Mouse (Mus musculus) left cerebral cortex, adult 11 months (tissue): Measurements from ENCODE around the gene Dpf3.

Experiments
- DNase-seq: peaks from one replicate; pipeline ENCODE4 v3.0.0; 2022; ENCODE audit warnings: low spot score

The Dpf3 gene

GRCm38 (mm10) chr12:83286496-83287492, 200.7 kb downstream of the Dpf3 start:
- DNase-seq: no peak

GRCm38 (mm10) chr12:83283591-83284320, 203.8 kb downstream of the Dpf3 start:
- DNase-seq: no peak

GRCm38 (mm10) chr12:83277537-83278441, 209.7 kb downstream of the Dpf3 start:
- no peak for DNase-seq

GRCm38 (mm10) chr12:83271215-83271614, 216.3 kb downstream of the Dpf3 start:
- DNase-seq: no peak

DNA sequence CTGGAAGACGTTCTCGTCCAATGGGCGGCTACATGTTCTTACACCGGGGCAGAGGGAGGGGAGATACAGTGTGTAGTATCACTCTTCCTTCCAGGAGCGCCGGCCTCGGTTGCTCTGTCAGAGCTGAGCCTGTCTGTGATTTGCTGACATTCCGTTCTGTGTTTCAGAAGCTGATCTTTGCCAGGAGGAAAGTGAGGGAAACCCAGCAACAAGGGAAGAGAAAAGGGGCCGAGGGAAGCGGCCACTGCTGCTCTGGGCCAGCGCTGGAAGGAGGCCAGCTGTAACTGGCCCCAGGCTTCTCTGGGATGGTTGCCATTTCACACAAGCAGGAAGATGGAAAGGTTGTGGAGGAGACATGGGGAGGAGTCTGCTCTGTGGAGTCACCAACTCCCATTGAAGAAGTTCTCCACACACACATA, 219.0 kb downstream of the Dpf3 start:
- no peak for DNase-seq

DNA sequence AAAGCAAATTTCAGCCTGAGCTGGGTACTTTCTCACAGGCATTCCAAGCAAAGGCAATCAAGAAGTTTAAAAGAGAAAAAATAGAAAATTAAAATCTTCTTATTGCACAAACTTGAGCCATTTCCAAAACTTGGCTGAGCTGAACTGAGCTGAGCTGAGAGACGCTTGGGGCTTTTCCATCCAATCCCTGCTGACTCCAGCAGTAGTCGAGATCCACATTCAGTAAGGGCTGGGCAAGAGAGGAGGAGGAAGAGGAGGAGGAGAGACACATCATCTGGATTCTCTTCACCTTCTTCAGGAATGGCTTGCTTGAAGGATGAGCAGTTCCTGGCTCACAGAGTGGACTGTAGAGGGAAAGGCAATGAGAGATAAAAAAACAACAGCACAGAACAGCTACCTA, 227.0 kb downstream of the Dpf3 start:
- DNase-seq: no peak

GRCm38 (mm10) chr12:83254399-83254798, 233.1 kb downstream of the Dpf3 start:
- DNase-seq: no peak

DNA sequence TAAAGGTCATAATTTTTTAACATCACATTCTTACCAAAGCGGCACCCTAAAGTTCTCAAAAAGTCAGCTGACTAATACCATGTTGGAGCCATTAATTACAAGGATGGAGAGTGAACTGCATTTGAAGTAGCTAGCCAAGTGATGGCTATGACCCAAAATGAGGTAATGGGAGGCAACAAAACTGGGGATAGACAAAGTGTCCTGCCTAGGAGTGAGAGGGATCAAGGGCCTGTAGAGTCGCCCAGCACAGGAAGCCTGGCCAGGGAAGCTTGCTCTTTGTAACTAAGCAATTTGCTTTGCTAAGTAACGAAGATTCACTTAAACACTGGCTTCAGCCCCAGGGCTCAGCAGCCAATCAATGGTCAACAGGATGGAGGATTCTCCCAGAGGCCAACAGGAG, 238.4 kb downstream of the Dpf3 start:
- no peak for DNase-seq

DNA sequence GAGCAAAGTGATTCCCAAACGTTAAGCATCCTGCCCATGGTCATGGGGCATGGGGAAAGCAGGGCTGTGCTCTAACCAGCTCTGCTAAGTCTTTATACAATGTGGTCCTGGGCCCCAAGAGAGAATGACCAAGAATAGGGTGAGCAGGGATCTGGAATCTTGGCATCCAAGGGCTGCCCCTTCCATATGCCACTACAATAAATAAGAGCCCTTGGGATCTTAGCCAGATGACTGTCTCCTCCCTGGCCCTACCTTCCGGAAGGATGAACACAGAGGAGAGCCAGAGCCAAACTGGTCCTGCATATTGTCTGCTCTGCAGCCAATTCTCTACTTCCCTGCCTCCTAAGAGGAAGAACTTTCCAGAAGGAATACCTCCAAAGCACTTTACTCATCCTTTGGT, 238.9 kb downstream of the Dpf3 start:
- DNase-seq: no peak

DNA sequence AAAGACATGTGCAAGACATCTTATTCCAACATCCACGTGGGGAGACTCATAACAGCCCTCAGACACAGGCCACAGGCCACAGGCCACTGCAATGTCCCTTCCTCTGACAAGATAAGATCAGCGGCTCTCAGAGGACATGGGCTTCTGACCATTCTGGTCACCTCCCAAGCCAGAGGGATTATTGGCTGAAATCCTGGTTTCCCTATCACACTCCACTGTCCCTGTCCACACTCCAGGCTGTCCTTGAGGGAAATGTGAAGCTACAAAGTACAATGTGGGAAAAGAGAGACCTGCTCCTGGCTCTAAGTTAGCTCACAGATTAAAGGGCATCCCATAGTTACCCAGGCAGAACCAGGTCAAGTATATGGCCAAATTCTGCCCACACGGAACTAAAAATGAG, 239.8 kb downstream of the Dpf3 start:
- no peak for DNase-seq

- DNase-seq: no peak
These were observed 246.5 kb downstream of the Dpf3 start for GRCm38 (mm10) chr12:83241022-83241421.

- DNase-seq: peak; percentile 7
These were observed 246.9 kb downstream of the Dpf3 start for GRCm38 (mm10) chr12:83240571-83240970.

DNA sequence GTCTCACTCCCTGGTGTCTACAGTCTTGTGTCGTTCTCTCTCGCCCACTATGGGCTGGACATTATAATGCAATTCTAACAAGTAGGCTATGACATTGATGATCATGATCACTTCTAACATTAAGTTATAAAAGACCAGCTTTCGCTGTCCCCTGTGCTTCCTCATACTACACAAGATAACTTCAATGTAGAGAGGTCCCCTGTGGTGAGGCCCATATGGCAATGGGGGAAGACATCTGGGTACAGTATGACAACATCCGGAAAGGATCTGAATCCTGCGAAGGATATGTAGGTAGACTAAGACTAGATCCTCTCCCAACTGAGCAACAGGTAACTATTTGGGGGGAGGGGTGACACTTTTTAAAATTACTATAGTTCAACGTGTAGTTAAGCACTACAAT, 251.7 kb downstream of the Dpf3 start:
- DNase-seq: no peak

- no peak for DNase-seq
These were observed 252.5 kb downstream of the Dpf3 start for GRCm38 (mm10) chr12:83234981-83235380.

DNA sequence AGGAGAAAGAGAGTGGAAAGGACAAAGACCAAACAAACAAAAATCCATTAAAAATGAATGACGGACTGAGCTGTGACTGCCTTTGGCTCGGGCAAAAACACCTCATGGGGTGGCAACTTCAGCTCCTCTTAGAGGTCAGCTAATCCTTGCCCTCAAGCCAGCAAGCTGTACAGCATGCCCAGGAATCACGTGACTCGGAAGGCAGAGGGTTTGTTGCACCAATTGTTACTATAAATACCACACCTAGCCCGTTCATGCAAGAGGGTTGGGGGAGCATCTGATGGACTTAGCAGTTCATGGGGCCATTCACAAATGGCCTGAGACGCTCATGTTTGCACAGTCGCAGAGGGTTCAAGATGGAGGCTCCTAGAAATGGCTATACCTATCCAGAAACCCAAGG, 253.9 kb downstream of the Dpf3 start:
- DNase-seq: no peak

GRCm38 (mm10) chr12:83232916-83233315, 254.6 kb downstream of the Dpf3 start:
- no peak for DNase-seq

DNA sequence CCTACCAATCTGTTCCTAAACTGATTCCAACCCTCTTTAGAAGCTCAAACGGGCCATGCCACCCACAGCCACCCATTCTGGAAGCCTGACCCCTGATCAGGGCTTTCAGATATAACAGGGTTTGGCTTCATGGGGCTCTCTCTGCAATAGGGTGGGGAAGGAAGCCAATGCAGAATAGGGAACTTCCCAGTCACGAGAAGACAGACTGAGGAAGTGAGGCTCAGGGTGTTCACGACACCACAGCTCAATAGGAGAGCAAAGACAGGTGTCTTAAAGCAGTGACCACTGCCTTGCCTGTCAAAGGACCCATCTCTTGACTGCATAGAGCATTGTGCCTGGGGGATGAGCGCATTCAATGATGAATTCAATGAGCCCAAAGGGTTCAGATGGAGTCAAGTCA, 256.3 kb downstream of the Dpf3 start:
- no peak for DNase-seq

- DNase-seq: no peak
These were observed 257.8 kb downstream of the Dpf3 start for GRCm38 (mm10) chr12:83229683-83230082.

DNA sequence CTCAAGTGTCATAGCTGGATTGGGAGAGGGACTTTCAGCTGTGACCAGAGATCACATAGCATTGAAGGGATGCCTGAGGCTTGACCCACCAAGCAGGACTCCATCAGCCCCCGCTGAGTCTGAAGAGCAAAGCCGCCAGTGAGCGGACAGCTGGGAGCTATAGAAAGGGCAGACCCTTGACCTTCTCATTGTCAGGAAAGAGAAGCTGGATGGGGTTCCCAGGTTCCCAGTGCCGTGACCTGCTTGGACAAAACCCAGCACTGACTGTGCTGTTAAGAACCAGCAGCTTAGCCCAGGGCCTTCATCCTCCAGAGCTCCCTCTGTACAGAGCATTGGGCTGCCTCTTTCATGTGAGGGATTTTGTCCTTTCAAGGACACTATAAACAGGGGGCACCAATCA, 260.5 kb downstream of the Dpf3 start:
- no peak for DNase-seq

- no peak for DNase-seq
These were observed 266.6 kb downstream of the Dpf3 start for GRCm38 (mm10) chr12:83220964-83221363.

DNA sequence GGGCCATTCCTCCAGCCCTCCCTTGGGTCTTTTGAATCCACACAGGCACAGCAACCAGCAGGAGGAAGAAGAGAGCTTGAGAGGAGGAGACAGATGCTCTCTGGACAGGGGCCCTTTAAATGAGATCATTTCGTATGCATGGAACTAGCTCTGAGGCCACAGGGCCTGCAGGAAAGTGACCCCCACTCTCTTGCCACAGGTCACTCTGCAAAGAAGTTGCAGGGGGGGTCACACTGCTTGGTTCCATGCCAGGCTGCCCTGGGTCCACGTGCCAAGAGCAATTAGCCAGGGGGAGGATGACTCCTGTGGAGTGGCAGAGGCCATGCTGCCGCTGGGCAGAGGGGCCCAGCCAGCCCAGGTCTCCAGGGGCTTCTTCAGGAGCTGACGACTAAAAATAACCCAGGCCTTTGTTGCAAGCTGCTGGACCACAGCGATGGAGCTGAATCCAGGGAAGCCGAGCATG, 273.6 kb downstream of the Dpf3 start:
- DNase-seq: no peak

DNA sequence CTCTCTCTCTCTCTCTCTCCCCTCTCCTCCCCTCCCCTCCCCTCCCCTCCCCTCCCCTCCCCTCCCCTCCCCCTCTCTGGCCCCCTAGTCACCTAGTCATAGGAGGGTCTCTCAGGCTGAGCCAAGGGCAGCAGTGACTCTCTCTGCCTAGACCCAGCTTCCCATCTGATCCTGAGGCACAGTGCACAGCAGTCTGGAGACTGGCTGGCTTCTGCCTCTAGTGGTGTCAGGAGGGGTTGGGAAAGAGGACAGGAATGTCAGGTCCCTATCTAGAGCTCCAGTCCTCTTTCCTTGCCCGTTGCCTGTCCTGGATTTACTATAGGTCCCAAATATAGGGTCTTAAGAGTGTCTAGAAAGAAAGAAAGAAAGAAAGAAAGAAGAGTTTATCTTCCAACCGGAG, 275.5 kb downstream of the Dpf3 start:
- DNase-seq: no peak
